Mouse (Mus musculus) heart, postnatal 10 days (tissue): ENCODE measurements at regions not wholly inside any gene's neighbourhood (a gene's known extent, or its start where the extent isn't known, plus 50 kb on each side); places are given as distances from the start of the nearest gene placed in this dataset.

Experiments
- DNase-seq, 2 experiments: peaks; one replicate each; pipeline ENCODE4 v3.0.0; 2021
- intact Hi-C: fragments of 180-260 bp; cut with DNase I; formaldehyde crosslinking; loops from one replicate; pipeline ENCODE4 v1.15.1; 2025

DNA sequence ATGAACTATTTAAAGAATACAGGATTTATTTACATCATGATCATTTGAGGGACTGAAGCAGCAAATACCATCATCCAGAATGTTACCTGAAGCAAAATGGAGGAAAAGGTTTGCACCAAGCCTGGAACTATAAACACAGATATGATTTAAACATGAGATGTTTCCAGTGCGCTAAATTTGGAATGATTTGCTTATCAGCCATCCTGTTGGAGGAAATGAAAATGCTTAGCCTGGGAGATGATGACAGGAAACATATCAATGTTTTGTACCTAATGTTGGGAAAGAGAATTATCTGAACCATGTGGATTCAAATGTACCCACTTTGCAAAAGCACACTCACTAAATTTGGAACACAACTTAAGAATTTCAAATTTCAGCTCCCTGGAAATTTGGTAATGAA is 149.3 kb downstream of the Adgra3 start:
- intact Hi-C loops = no loop called here
- DNase-seq = no peak

DNA sequence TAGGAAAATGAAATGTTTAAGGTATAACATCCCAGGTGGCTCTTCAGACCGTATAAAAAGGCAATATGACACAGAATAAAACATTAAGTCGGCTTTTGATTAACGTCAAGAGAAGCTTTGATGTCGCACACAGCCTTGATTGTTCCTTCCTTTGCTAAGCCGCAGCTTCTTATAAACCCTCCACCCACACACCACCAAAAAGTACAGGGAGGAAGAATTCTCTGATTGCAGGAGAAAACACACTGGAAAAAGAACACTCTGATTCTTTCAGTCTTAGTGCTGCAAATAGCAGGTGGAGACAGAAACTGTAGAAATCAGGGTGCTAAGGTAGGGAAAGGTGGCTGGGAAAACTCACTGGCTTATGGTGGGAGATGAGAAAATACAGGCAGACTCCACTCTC is 162.7 kb downstream of the Adgra3 start:
- no peak for DNase-seq
- intact Hi-C loops = no loop called here

DNA sequence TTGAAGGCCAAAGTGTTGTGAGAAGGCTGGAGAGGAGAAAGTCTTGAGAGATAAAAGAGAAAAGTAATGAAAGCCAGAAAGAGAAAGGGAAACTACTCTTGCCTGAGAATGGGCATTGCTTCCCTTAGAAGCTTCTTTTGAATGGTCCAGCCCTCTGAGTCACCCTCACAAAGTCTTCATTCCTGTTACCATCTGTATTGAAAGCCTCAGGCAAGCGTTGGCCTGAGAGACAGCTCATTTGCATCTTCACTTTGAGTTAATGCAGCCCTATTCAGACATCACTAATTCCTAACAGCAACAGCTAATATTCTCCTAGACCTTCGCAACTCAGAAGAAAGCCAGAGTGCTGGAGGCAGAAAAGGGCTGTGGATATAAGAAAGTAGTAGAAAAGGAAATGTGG is 178.4 kb downstream of the Adgra3 start:
- DNase-seq = no peak
- intact Hi-C loops = no loop called here

DNA sequence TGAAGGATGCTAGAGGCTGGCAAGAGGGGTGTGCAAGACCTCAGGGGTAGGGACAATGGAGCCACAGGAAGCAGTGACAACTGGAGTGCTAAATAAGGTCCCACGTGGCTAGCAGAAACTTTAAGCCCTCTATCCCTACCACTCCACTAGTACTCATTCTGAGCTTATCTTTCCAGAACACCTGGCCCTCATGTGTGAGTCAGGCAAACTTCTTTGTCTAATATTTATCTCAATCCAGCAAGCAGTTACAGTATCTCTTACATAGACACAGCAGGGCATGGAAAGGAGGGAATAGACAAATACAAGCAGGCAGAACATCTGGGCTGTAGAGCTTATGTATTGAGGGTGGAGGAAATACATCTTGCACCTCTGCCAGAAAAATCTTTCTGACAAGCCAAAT is 182.6 kb downstream of the Adgra3 start:
- no peak for DNase-seq
- intact Hi-C loops = no loop called here

DNA sequence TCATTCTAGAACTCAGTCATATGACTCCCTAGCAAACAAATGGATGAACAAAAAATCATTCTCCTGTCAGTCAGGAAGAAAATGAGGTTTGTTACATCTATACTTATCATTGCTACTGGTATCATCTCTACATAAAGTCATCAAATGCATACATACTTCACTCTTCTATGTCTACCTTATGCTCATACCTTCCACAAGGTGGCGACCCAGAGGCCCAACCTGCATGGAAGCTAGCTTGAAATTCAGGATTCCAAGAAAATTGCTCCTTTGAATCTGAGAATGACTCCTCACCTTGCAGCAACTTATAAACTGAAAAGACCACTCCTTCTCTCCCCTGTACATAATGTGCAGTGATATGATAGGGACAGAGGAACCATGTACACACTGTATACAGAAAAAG is 201.6 kb downstream of the Adgra3 start:
- peak; percentile 1 to 9 for DNase-seq
- intact Hi-C loops = no loop called here

DNA sequence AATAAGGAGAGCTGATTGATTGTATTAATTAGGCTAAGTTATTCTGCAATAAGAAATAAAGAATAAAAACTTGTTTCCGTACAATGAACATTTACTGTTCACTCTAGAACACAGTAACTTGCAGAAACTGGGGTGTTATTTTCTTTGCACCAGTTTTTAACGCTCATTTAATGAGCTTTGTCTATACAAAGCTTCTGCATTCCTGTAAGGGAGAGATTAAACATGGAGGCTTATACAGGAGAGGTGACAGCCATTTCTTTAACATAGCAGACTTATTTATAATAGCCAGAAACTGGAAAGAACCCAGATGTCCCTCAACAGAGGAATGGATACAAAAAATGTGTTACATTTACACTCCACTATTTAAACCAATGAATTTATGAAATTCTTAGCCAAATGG is 202.8 kb downstream of the Adgra3 start:
- no peak for DNase-seq
- intact Hi-C loops = no loop called here

DNA sequence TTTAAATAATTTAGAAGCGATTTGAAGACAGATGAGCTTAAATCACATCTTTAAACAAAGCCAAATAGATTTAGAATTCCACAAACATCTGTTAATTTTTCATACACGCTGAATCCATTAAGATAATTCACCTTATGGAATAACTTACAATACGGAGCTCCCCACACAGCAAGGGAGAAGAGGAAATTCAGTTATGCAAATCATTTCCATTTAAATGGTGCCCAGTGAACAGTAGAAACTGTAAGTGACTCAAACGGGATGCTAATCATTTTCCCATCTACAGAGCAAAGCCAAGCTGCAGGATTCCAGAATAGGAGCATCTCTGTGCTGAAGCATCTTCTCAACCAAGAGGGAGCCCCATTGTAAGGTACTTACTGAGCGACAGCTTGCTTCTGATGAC is 210.1 kb downstream of the Adgra3 start:
- intact Hi-C loops = no loop called here
- no peak for DNase-seq

DNA sequence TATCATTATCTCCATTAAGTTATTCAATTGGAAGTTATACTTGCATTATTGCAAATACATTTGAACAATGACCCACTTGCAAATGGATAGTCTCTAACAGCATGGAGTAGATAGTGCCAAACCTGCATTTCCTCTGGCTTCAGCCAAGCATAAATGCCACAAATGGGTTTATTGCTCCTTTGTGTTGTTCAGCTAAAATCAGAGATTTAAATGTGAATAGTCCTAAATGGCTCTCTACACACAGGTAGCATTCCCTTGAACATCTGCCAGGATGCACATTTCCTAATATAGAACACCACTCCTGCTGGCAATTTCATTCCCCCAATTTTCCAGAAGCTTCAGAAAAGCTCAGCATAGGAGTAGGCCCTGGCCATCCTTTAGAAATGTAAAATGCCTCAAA is 210.6 kb downstream of the Adgra3 start:
- DNase-seq = no peak

DNA sequence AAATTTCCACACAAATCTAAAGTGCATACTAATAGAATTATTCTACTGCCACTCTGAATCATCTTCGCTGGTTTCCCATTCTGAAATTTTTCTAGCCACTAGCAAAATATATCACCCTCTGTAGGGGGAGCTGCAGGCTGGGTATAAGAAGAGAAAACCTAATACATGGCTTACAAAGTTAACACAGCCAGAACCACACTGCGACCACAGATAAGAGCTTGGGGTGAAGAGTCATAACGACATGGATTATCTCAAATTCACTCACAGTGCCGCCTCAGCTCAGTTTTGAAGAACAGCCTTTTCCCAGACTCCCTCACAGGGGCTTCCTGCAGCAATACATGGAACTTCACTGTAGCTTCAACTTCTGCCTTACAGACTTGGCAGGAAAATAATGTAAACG is 240.0 kb downstream of the Adgra3 start:
- intact Hi-C loops = no loop called here
- no peak for DNase-seq

More for the DNA sequence above, 210.6 kb downstream of the Adgra3 start:
- intact Hi-C loops = no loop called here

DNA sequence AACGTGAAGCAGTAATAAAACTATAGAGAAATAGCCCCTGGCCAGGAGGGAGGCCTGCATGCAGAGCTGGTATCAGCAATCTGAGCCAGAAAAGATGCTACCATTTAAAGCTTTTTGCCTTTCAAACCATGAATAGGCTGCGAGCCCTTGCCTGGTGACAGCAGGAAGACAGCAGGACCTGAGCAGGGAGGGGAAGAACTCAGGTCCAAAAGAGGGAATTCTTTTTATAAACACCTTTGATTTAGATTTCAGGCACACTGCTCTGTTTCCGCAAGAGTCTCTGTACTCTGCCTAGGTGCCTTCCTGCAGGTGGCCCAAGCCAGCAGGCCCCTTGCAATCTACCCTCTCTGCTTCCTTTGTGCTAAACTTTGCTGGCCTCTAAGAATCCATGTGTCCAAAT is 242.1 kb downstream of the Adgra3 start:
- no peak for DNase-seq
- intact Hi-C loops = no loop called here

DNA sequence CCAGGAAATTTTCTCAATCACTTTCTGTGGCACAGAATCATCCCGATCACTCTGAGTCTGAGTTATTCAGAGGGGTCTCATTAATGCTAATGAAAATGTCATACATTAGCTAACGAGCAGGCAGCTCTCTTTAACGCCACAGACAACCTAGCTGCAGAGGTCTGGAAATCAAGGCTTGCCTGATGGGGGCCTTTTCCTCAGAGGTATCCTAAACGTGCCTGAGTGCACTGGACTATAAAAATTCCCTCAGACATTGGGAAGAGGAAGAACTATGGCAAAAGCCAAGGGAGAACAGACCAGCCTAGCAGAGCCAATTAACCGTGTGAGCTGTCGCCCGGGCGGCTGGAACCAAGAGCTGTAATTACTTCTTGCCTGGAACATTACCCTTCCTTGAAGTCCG is 245.5 kb downstream of the Adgra3 start:
- intact Hi-C loops = no loop called here
- no peak for DNase-seq

DNA sequence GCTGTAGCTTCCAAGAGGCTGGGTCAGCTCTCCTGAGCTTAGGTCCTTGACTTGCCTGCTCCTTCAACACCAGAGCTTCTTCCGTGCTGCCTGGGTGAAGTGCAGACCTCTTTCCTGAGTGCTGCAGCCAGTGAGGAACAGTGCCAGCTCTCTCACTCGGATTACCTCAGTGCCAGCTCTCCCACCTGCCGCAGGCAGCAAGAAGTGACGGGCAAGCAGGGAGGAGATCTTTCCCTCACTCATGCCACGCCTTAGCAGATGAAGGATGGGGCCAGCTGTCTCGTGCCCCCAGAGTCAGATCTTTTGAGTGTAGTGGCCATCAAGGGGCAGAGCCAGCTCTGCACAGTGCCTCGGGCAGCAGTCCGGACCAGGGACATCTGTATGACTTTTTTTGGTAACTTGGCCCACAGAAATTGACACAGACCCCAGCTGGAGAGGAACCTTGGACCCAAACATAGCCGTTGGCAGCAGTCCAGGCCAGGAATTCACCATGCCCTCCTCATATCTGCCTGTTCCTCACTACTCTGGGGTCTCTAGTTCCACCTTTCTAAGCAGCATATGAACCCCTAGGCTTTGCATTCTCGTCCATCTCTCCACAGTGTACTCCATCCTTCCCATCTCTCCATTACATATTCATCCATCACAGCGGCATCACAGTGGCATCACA is 263.9 kb upstream of the Kcnip4 start:
- DNase-seq = no peak
- intact Hi-C loops = no loop called here

DNA sequence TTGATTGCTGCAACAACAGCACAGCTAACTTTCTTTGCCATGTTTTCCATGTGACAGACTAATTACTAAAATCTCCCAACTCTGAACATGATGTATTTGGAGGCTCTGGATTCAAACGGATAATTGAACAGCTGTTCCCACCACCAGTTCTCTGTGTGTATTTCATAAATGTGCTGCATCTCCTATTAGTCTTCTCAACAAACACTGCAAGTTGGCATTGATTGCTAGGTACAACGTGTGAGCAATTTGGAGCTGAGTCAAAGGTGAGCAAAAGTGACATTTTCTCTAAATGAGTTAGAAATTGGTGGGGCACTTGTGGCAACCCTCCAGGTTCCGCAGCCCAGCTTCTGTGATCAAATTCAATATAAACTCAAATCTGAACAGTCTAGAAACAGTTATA is 259.0 kb upstream of the Kcnip4 start:
- intact Hi-C loops = no loop called here
- DNase-seq = no peak

DNA sequence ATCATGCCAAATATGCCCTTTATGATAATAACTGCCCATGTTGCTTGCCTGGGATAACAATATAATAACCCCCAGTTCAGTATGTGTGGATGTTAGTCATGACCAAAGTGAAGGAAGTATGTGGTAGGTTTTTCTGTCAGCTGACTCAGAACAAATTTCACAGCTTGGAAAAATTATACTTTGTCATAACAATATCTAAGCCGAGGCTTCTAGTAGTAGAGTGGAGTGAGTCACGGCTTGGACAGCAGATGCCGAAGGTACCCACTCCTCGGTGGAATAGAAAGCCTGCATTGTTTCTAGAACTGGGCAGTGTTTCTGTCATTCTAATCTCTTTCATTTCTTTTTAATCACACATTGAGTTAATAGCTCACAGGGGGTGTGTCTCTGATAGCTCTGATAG is 236.3 kb upstream of the Kcnip4 start:
- DNase-seq = no peak
- intact Hi-C loops = no loop called here

DNA sequence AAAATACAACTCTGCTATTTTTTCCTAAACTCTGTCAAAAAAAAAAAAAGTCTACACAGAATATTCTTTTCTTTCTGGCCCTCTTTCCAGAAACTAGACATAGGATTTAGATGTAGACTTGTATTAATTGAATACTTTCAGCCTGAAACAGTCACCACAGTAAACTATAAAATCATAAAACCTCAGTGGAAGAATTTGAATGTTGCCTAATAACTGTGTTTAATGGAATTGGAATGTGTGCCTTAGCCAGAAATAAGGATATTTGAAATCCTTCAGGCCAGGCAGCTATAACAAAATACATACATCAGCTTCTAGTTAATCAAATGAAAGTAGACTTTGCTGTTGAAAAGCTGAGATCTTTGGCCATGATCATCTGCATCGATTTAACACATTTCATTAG is 230.8 kb upstream of the Kcnip4 start:
- intact Hi-C loops = no loop called here
- no peak for DNase-seq

DNA sequence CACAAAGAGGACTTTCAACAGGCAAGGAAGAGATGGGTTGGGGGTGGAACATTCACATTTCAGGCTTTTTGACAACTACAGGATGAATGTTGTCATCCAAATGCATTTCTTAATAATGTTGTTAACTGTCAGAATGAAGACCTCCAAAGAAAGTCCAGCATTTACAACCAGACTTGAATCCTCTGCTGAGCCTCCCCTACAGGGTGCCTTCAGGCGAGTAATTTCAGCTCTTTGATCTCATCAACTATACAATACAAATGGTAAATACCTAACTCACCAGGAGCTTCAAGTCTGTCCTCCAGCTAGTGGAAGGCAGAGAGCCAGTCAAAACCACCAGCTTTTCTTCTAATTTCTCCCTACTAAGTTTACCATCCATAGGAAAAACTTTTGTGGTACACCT is 187.9 kb upstream of the Kcnip4 start:
- intact Hi-C loops = no loop called here
- DNase-seq = no peak

DNA sequence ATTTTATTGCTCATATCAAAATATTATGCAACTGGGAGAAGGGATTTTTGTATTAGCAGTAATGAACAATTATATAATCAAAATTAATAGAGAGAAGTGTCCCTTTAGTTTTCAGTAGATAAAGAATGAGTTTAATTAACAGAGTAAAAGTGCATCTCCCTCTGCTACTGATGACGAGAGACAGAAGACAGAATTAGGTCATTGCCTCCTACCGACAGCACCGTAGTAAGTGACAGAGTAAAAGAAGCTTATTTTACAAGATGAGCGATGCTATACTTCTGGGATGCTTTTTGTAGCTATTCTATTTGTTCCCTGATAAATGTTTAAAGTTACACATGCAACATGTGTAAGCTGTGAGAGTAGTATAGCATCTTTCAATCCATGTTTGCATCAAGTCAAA is 157.4 kb upstream of the Kcnip4 start:
- intact Hi-C loops = no loop called here
- no peak for DNase-seq

DNA sequence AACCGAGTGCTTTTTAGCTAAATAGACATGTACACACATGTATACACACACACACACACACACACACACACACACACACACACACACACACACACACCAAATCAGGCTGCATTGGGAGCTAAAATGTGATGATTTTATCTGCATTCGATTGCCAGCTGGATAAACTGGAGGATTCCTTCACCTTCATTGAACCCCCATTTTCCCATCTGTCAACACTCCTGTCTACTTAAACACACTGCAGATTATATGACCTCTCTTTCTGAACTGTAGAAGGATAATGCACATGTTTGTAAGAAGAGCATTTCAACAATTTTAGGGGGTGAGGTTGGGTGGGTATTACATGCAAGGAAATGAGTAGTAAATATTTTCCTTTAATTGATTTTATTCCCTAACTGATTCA is 156.8 kb upstream of the Kcnip4 start:
- intact Hi-C loops = no loop called here
- DNase-seq = no peak

DNA sequence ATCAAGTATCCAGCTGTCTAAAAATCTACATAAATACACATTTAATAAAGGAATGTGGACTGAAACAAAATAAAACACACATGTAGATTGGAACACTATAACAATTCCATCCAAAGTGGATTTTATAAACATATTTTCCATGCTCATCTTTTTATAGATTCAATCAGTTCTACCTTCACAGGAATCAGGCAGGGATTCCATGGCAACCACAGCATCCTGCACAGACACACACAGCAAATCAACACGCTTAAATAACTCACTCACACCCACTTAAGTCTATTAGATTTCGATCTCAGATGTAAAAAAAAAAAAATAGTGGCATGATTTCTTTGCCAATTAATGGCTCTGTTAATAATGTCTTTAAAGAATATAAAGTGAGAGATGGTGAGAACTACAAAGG is 151.2 kb upstream of the Kcnip4 start:
- intact Hi-C loops = no loop called here
- DNase-seq = no peak

DNA sequence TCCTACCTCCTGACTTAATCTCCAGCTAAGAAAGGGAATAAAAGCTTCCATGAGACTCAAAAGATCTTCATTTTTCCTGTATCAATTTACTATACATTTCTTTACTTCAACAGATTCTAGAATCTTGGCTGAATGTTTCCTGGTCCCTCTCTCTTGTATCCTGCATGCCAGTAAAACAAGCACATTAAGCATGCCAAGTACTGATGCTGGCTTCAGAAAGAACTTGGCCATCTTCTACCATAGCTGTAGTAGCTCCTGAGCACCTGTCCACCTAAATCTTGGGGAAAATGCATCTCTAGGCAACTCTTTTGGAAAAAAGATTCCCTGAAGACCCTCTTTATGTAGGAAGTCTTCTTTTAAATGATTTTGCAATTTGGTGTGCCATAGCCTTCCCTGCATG is 140.5 kb upstream of the Kcnip4 start:
- DNase-seq = no peak
- intact Hi-C loops = no loop called here

DNA sequence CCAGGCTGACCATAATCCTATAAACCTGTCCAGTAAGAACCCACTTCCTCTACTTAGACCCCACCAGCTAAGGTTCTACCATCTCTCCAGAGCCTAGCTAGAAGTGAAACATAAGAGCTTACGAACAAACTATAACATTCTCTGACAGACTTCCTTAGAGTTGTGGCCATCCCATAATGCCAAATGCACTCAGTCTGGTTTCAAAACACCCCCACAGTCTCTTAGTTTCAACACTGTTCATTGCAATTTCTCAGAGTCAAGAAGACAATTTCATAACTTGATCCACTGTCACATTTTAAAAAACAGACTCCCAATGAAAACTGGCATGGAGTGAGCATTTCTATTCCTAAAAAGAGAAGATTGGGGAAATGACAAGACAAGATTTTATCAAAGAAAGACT is 139.2 kb upstream of the Kcnip4 start:
- intact Hi-C loops = no loop called here
- DNase-seq = no peak

DNA sequence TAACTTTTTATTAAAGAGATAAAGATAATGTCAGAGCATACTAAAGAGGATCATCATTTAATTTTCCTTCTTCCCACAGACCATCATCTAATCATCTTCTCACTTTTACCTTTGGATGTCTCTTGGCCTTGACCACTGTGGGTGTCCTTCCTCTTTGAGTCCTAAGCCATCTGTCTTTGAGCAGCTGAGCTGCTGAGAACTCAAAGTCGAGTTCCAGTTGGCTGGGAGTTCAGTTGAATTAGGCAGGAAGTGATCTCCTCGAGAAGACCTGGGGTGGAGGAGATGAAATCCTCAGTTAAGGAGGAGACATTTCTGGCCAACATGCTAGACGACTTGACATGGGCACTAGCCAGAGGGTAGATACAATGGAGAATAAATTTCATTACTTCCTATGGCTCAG is 137.4 kb upstream of the Kcnip4 start:
- intact Hi-C loops = no loop called here
- no peak for DNase-seq

DNA sequence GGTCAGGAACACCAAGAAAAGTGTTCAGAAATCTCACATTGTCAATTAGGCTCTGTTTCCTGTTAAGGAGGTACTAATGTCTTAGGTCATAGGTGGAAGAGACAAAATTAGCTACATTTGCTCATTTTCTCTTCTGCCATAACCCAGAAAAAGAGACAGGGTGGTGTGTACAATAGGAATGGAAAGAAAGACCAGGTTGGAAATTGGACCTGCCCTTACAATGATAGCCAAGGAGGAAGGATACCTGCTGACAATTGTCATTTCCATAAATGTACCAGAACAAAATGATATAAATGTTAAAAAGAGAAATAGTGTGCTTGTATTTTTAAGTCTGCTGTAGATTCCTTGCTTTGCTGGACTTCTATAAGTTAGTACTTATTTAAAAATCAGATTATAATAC is 135.9 kb upstream of the Kcnip4 start:
- intact Hi-C loops = no loop called here
- DNase-seq = no peak

DNA sequence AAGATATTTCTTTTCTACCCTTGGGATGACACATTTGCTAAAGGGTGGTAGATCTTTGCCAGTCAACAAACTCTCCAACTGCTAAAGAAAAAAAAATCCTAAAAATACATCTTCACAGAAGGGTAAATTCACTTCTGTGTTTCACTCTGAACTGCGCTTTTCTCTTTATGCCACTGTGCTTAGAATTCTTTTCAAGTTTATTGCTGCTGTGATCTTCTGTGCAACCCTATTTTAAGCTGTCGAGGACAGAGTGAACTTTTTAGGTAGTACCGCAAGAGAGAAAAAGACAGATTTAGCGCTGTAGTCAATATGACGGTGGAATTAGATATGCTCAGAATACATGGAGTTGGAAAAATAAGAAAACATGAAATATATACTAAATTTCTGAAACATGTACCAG is 126.2 kb upstream of the Kcnip4 start:
- intact Hi-C loops = no loop called here
- DNase-seq = no peak
